Mouse (Mus musculus) embryonic fibroblast, embryonic 13.5 days (primary cell): ENCODE measurements around the gene Arhgap42.

ENCODE experiments used
- CTCF ChIP-seq: IDR thresholded peaks from 2 replicates; pipeline ENCODE4 v1.5.1; 2011; ENCODE audit warnings: mild to moderate bottlenecking, control low read depth, low read length, moderate library complexity, borderline replicate concordance; ENCODE audit not compliant: insufficient read depth
- POLR2A ChIP-seq: IDR thresholded peaks from 2 replicates; pipeline ENCODE4 v1.6.1; 2011; ENCODE audit warnings: low read depth, mild to moderate bottlenecking, control low read depth, low read length, moderate library complexity

- TF ChIP-seq POLR2A (no peak), CTCF (no peak)
Measured at GRCm38 (mm10) chr9:9243834-9244233, 4.9 kb upstream of the Arhgap42 start.
